In genomic region chr7:67426076-67426475, GRCm38 (mm10) we compare ENCODE assay signal across 9 mouse cellular contexts.
"Had no signal": no experiment of that assay in that cellular context is flagged by ENCODE, and none has a peak within 500 bp of the region (broad histone marks: within the 10 kb centered on the region; RNA-seq: fewer than 3 reads in every experiment).

No protein-coding gene starts in this region.

- ATAC-seq: intestine, embryonic 15.5 days; midbrain, embryonic 15.5 days had no signal

- H3K36me3 ChIP-seq: intestine, embryonic 15.5 days; limb, embryonic 15.5 days; liver, embryonic 13.5 days; midbrain, embryonic 10.5 days; midbrain, embryonic 15.5 days had no signal

- H3K9ac ChIP-seq: intestine, embryonic 15.5 days; limb, embryonic 15.5 days; liver, embryonic 13.5 days; midbrain, embryonic 15.5 days had no signal

- DNase-seq: kidney, adult 18-20 months; liver, embryonic 13.5 days; spleen, adult 18-20 months; thymus, postnatal 14 days had no signal

- H3K4me3 ChIP-seq: intestine, embryonic 15.5 days; left cerebral cortex, adult 2 months; limb, embryonic 15.5 days; liver, embryonic 13.5 days; midbrain, embryonic 10.5 days; midbrain, embryonic 15.5 days had no signal

- H3K9me3 ChIP-seq: intestine, embryonic 15.5 days; limb, embryonic 15.5 days; liver, embryonic 13.5 days; midbrain, embryonic 10.5 days; midbrain, embryonic 15.5 days had no signal

- H3K27me3 ChIP-seq: intestine, embryonic 15.5 days; limb, embryonic 15.5 days; liver, embryonic 13.5 days; midbrain, embryonic 15.5 days had no signal

- H3K4me2 ChIP-seq: intestine, embryonic 15.5 days; limb, embryonic 15.5 days; liver, embryonic 13.5 days; midbrain, embryonic 15.5 days had no signal

- H3K27ac ChIP-seq: intestine, embryonic 15.5 days; left cerebral cortex, adult 2 months; liver, embryonic 13.5 days; midbrain, embryonic 10.5 days; midbrain, embryonic 15.5 days had no signal

- H3K4me1 ChIP-seq: midbrain, embryonic 10.5 days had no signal
